Mouse (Mus musculus): ENCODE measurements around the gene Ace3. TPM values are rescaled to one million over a fixed set of nuclear protein-coding genes. Genes with fewer than 3 reads are reported as not detected.

Gene Ace3
- not detected in 2 replicates for polyA plus RNA-seq (2014; fragmentation: Nextera tagmentation; extraction: Ambion mirVana)

DNA sequence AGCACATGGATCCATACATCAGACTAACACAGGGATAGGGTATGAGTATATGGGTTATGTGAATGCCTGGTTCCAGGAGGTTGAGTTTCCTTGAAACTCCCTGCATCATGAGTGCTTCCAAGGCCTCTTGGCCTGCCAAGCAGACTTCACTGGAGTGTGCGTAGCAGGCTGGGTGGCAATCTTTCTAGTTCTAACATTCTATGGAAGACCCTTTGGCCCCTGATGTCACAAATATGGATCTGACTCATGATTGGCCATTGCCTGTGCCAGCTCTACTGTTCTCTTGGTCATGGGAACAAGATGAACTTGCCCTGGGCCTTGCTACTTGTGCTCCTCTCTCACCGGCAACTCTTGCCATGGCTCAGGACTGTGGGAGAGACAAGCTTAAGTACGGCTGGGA lies at the start of gene Ace3:
Ace3 (plus strand) TSS at position 301 of the 400 bp plus-strand sequence.
- Histone ChIP-seq H3K27ac (ENCODE audit: low read depth) (no peak within 1 kb of the TSS), H3K9me3 (ENCODE audit: control insufficient read depth, low read length) (no peaks in the 10 kb centered on the region), H3K9ac (ENCODE audit: low read length) (no peak within 1 kb of the TSS), H3K4me1 (replicated peaks; ENCODE audit: control insufficient read depth, insufficient read depth, low read length) (no peaks in the 10 kb centered on the region), H3K36me3 (ENCODE audit: control insufficient read depth, insufficient read depth, low read length) (no peaks in the 10 kb centered on the region), H3K4me2 (ENCODE audit: low read length) (no peak within 1 kb of the TSS), H3K27me3 (replicated peaks; ENCODE audit: control insufficient read depth, insufficient read depth, low read length) (no peaks in the 10 kb centered on the region), H3K4me3 (ENCODE audit: low read depth, low read length) (no peak within 1 kb of the TSS)
- ATAC-seq (replicated peaks; ENCODE audit: low FRiP score, low TSS enrichment, low read depth) = no peak
- 100% methylated on average over 3 of the region's 3 CpGs for WGBS
- no peak for DNase-seq (ENCODE audit: low spot score)

DNA sequence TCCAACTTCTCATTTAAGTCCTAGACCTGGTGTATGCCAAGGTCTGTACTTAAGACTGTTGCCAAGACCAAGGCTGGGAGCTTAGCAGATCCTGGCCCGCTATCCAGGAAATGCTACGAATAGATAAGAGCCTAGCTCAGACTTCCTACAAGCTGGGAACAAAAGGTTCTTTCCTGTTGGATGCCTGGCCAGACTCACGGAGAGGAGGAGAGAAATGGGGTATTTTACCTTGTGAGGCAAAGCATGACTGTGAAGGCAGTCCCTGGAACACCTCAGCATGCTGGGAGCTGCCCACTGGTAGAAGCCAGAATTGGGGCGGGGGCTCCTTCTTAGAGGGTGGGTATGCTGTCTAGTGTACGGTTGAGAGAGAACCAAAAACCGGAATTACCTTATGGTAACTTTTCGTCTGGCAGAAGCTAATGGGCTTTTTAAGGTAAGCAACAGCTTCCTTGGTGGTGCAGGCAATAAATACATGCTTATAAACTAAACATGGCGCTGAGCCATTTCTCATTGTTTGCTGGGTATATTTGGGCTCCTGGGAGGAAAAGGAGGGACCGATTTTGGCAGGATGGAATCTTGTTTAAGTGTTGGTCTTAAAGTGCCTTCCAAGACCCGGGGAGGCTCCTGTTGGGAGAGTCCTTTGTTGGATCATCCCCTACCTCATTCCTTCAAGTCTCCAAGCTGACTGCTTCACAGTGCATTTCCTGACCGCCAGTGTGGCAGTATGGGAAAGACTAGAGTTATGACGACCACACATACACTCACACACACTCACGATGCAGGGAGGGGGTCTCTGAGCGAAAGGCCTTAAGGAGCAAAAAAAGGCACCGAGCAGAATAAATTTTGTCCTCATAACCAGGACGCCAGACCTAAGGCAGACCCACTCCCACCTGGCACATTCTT lies 49.5 kb upstream of the Ace3 start:
- Histone ChIP-seq H3K4me2 (ENCODE audit: low read length) (peak overlapping the region; percentile 97), H3K9ac (ENCODE audit: low read length) (0 out of 2 replicates have a peak overlapping the region, but pooled peaks have one; percentile 25), H3K36me3 (ENCODE audit: control insufficient read depth, insufficient read depth, low read length) (no peaks in the 10 kb centered on the region), H3K27me3 (replicated peaks; ENCODE audit: control insufficient read depth, insufficient read depth, low read length) (peaks cover 8% of the 10 kb centered on the region; the same call in 1 of the 2 replicates), H3K27ac (ENCODE audit: low read depth) (peak overlapping the region; percentile 65), H3K4me1 (replicated peaks; ENCODE audit: control insufficient read depth, insufficient read depth, low read length) (peaks cover 9% of the 10 kb centered on the region; the same call in 1 of the 2 replicates), H3K4me3 (ENCODE audit: low read depth, low read length) (peak overlapping the region; percentile 56), H3K9me3 (ENCODE audit: control insufficient read depth, low read length) (no peaks in the 10 kb centered on the region)
- 59% methylated on average over 16 of the region's 16 CpGs for WGBS
- ATAC-seq (replicated peaks; ENCODE audit: low FRiP score, low TSS enrichment, low read depth) = no peak
- DNase-seq (ENCODE audit: low spot score) = no peak

DNA sequence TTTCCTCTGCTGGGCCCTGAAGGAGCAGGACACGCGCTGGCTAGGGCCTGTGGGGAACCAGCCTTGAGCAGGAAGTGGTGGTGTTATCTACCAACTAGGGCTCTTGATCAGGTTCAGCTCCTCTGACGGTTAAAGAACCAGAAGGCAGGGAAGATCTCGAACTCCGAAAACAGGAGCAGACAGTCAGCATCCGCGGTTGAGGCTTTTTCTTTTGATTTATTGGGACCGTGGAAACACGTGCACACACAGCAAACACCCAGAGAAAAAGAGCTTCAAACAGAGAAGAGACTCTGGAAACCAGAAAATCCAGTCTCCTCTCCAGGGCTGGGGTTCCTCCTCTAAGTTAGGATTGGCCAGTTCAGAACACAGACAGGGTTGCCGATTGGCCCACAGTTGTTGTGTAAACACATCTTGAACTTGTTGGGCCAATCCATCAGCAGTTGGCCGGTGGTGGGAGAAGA lies 47.8 kb upstream of the Ace3 start:
- Histone ChIP-seq H3K4me3 (ENCODE audit: low read depth, low read length) (no peak overlapping the region), H3K27ac (ENCODE audit: low read depth) (0 out of 2 replicates have a peak overlapping the region, but pooled peaks have one; percentile 24), H3K4me2 (ENCODE audit: low read length) (no peak overlapping the region), H3K9ac (ENCODE audit: low read length) (no peak overlapping the region), H3K27me3 (replicated peaks; ENCODE audit: control insufficient read depth, insufficient read depth, low read length) (peaks cover 8% of the 10 kb centered on the region; the same call in 1 of the 2 replicates), H3K4me1 (replicated peaks; ENCODE audit: control insufficient read depth, insufficient read depth, low read length) (peaks cover 9% of the 10 kb centered on the region; the same call in 1 of the 2 replicates), H3K9me3 (ENCODE audit: control insufficient read depth, low read length) (no peaks in the 10 kb centered on the region), H3K36me3 (ENCODE audit: control insufficient read depth, insufficient read depth, low read length) (no peaks in the 10 kb centered on the region)
- ATAC-seq (replicated peaks; ENCODE audit: low FRiP score, low TSS enrichment, low read depth) (no peak), DNase-seq (ENCODE audit: low spot score) (no peak)
- 35% methylated on average over 11 of the region's 11 CpGs for WGBS

DNA sequence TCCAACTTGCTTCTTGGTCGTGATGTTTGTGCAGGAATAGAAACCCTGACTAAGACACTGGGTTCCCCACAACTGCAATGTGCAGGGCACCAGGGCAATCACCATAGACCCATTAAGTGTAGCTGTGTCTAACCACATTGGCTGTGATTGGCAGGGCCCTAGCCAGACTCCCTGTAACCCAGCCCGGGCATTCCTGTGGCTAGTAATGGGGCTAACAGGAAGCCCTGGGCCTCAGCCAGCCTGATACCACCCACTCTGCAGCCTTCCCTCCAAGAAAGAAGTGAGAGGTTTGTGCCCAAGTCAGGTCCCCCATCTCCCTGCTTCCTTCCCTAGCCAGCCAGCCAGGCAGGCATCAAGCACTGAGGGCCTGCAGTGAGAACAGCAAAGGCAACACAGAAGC lies 46.2 kb upstream of the Ace3 start:
- H3K9me3 ChIP-seq (ENCODE audit: control insufficient read depth, low read length) = no peaks in the 10 kb centered on the region
- H3K27me3 ChIP-seq (replicated peaks; ENCODE audit: control insufficient read depth, insufficient read depth, low read length) = peaks cover 7% of the 10 kb centered on the region; the same call in 1 of the 2 replicates
- H3K27ac ChIP-seq (ENCODE audit: low read depth) = no peak overlapping the region
- no peak overlapping the region for H3K9ac ChIP-seq (ENCODE audit: low read length)
- H3K4me2 ChIP-seq (ENCODE audit: low read length) = no peak overlapping the region
- no peak for DNase-seq (ENCODE audit: low spot score)
- H3K36me3 ChIP-seq (ENCODE audit: control insufficient read depth, insufficient read depth, low read length) = no peaks in the 10 kb centered on the region
- H3K4me1 ChIP-seq (replicated peaks; ENCODE audit: control insufficient read depth, insufficient read depth, low read length) = peaks cover 9% of the 10 kb centered on the region; the same call in 1 of the 2 replicates
- WGBS = 83% methylated on average over 2 of the region's 2 CpGs
- no peak for ATAC-seq (replicated peaks; ENCODE audit: low FRiP score, low TSS enrichment, low read depth)
- no peak overlapping the region for H3K4me3 ChIP-seq (ENCODE audit: low read depth, low read length)

DNA sequence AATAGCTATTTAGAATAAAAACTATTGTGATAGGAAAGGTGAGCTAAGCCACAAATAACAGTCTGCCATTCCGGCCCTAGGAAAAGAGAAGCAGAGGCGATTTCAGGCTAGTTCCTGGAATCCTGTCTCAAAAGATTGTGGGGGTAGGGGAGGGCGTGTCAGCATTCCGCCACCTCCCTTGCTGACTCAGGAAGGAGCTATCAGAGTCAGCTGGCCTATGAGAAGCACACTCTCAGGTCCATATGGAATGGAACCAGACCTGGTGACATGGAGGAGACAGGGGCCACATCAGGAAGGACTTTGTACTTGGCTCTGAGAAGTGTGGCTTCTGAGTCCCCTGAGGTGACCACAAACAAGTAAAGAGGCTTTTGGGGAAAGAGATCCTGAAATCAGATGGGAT lies 44.0 kb upstream of the Ace3 start:
- DNase-seq (ENCODE audit: low spot score) = no peak
- ATAC-seq (replicated peaks; ENCODE audit: low FRiP score, low TSS enrichment, low read depth) = no peak
- Histone ChIP-seq H3K9ac (ENCODE audit: low read length) (no peak overlapping the region), H3K4me3 (ENCODE audit: low read depth, low read length) (no peak overlapping the region), H3K4me1 (replicated peaks; ENCODE audit: control insufficient read depth, insufficient read depth, low read length) (peaks cover under 1% of the 10 kb centered on the region; the same call in 1 of the 2 replicates), H3K27me3 (replicated peaks; ENCODE audit: control insufficient read depth, insufficient read depth, low read length) (no peaks in the 10 kb centered on the region), H3K27ac (ENCODE audit: low read depth) (no peak overlapping the region), H3K36me3 (ENCODE audit: control insufficient read depth, insufficient read depth, low read length) (no peaks in the 10 kb centered on the region), H3K9me3 (ENCODE audit: control insufficient read depth, low read length) (no peaks in the 10 kb centered on the region), H3K4me2 (ENCODE audit: low read length) (no peak overlapping the region)
- 60% methylated on average over 4 of the region's 4 CpGs for WGBS

DNA sequence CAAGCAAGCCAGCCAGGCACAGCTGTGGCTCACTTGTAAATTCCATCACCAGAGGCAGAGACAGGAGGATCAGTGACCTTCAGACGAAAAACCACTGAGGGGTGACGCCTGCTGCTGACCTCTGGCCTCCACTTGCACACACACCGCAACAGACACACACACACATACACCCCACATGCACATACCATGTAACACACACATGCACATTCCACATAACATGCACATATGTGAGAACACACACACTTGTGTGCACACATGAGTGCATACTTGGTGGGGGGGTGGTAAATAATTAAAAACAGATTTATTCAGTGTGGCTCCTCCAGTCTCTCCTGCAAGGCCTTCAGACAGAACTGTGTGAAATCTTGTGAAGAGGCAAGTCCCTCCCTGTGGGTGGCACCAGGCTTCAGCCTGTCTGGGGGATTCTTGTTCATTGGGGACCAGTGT lies 42.9 kb upstream of the Ace3 start:
- no peak for DNase-seq (ENCODE audit: low spot score)
- no peak overlapping the region for H3K27ac ChIP-seq (ENCODE audit: low read depth)
- H3K36me3 ChIP-seq (ENCODE audit: control insufficient read depth, insufficient read depth, low read length) = no peaks in the 10 kb centered on the region
- ATAC-seq (replicated peaks; ENCODE audit: low FRiP score, low TSS enrichment, low read depth) = no peak
- WGBS = 56% methylated on average over 3 of the region's 3 CpGs
- no peak overlapping the region for H3K9ac ChIP-seq (ENCODE audit: low read length)
- no peak overlapping the region for H3K4me3 ChIP-seq (ENCODE audit: low read depth, low read length)
- no peaks in the 10 kb centered on the region for H3K9me3 ChIP-seq (ENCODE audit: control insufficient read depth, low read length)
- no peaks in the 10 kb centered on the region; the same call in 1 of the 2 replicates for H3K4me1 ChIP-seq (replicated peaks; ENCODE audit: control insufficient read depth, insufficient read depth, low read length)
- no peak overlapping the region for H3K4me2 ChIP-seq (ENCODE audit: low read length)
- no peaks in the 10 kb centered on the region for H3K27me3 ChIP-seq (replicated peaks; ENCODE audit: control insufficient read depth, insufficient read depth, low read length)

DNA sequence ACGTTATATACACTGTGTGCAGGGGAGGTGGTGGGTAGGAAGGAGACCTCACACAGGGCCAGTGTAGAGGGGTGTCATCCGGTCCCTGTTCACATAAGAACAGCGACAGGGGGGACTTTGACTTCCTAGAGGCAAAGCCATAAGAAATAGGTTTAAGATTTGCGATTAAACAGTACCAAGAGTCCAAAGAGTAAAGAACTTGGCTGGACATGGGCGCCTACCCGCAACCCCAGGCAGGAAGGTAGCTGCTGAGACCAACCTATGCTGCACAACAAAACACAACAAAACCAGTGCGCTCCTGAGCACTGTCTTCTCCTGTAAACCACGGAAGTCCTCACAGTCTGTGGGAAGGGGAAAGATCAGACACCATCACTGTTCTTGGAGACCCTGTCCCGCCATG lies 42.4 kb upstream of the Ace3 start:
- no peak overlapping the region for H3K27ac ChIP-seq (ENCODE audit: low read depth)
- 0 out of 2 replicates have a peak, but pooled peaks have one; percentile 42 for ATAC-seq (replicated peaks; ENCODE audit: low FRiP score, low TSS enrichment, low read depth)

DNA sequence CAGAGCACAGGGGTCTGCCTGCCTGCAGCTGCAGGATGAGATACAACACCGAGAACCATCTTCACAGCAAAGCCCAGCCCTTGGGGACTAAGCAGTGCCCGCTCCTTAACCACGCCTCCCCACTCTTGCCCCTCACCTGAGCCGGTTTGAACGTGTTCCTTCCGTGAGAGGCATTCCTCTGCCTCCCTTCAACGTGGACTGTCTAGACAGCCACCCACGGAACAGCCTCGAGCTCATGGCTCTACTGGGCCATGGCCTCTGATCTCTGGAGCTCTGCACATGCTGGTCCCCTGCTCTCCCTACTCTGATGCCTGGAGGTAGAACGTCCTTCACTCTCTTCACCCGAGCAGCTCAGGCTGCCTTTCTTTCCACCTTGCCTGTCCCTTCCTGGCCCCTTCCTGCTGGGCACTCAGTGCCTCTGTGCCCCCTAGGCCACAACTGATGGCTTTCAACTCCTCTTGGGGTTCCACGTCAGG lies 41.5 kb upstream of the Ace3 start, which contains the start of gene Cyb561:
Cyb561 (minus strand) TSS at position 426 of the 476 bp plus-strand sequence.
- Histone ChIP-seq H3K9ac (ENCODE audit: low read length) (no peak within 1 kb of the TSS), H3K9me3 (ENCODE audit: control insufficient read depth, low read length) (no peaks in the 10 kb centered on the region), H3K4me2 (ENCODE audit: low read length) (no peak within 1 kb of the TSS), H3K27ac (ENCODE audit: low read depth) (no peak within 1 kb of the TSS), H3K27me3 (replicated peaks; ENCODE audit: control insufficient read depth, insufficient read depth, low read length) (no peaks in the 10 kb centered on the region), H3K4me1 (replicated peaks; ENCODE audit: control insufficient read depth, insufficient read depth, low read length) (no peaks in the 10 kb centered on the region), H3K36me3 (ENCODE audit: control insufficient read depth, insufficient read depth, low read length) (no peaks in the 10 kb centered on the region), H3K4me3 (ENCODE audit: low read depth, low read length) (no peak within 1 kb of the TSS)
- WGBS = 73% methylated on average over 12 of the region's 12 CpGs
- ATAC-seq (replicated peaks; ENCODE audit: low FRiP score, low TSS enrichment, low read depth) (no peak), DNase-seq (ENCODE audit: low spot score) (no peak)

More for the DNA sequence above, 42.4 kb upstream of the Ace3 start:
- DNase-seq (ENCODE audit: low spot score) = no peak
- H3K4me1 ChIP-seq (replicated peaks; ENCODE audit: control insufficient read depth, insufficient read depth, low read length) = no peaks in the 10 kb centered on the region
- no peak overlapping the region for H3K4me2 ChIP-seq (ENCODE audit: low read length)
- no peak overlapping the region for H3K4me3 ChIP-seq (ENCODE audit: low read depth, low read length)
- no peaks in the 10 kb centered on the region for H3K36me3 ChIP-seq (ENCODE audit: control insufficient read depth, insufficient read depth, low read length)
- no peak overlapping the region for H3K9ac ChIP-seq (ENCODE audit: low read length)
- H3K27me3 ChIP-seq (replicated peaks; ENCODE audit: control insufficient read depth, insufficient read depth, low read length) = no peaks in the 10 kb centered on the region
- WGBS = 82% methylated on average over 9 of the region's 9 CpGs
- no peaks in the 10 kb centered on the region for H3K9me3 ChIP-seq (ENCODE audit: control insufficient read depth, low read length)
